Mouse (Mus musculus): ENCODE results near the gene Ctnna3.

GRCm38 (mm10) chr10:64718036-64718435 lies 1288.1 kb downstream of the Ctnna3 start:
- TF ChIP-seq EP300 (IDR thresholded peaks at IDR 0.05; ENCODE audit: low read depth) (no peak), CTCF (IDR thresholded peaks at IDR 0.05; ENCODE audit: low read depth) (no peak)
